Mouse (Mus musculus) limb, embryonic 15.5 days (tissue): ENCODE results near the gene Atf6b. TPM values are rescaled to one million over a fixed set of nuclear protein-coding genes. Genes with fewer than 3 reads are reported as not detected.
A peak's percentile ranks its signal among the peaks of the same experiment; 100 is the strongest.

Experiments
- ATAC-seq: fragments of 200-750 bp; cut with Nextera tagmentation; 2 replicates; pipeline ENCODE4 v1.8.0; 2017; ENCODE audit warnings: low read depth, moderate TSS enrichment; ENCODE audit not compliant: insufficient number of reproducible peaks, low FRiP score, low TSS enrichment
- H3K27ac ChIP-seq: fragments of 300-500 bp; sonication (generic); 2 replicates; pipeline ENCODE4 v1.5.1; 2015; ENCODE audit warnings: moderate library complexity, mild to moderate bottlenecking, inconsistent platforms
- H3K27me3 ChIP-seq: fragments of 300-500 bp; sonication (generic); 2 replicates; pipeline ENCODE4 v1.6.1; 2015; ENCODE audit warnings: inconsistent platforms
- H3K36me3 ChIP-seq: fragments of 300-500 bp; sonication (generic); 2 replicates; pipeline ENCODE4 v1.6.1; 2015; ENCODE audit warnings: inconsistent platforms
- H3K4me1 ChIP-seq: fragments of 300-500 bp; sonication (generic); 2 replicates; pipeline ENCODE4 v1.6.1; 2015; ENCODE audit warnings: inconsistent platforms
- H3K4me2 ChIP-seq: fragments of 300-500 bp; sonication (generic); 2 replicates; pipeline ENCODE4 v1.6.1; 2015; ENCODE audit warnings: mild to moderate bottlenecking, inconsistent platforms
- H3K4me3 ChIP-seq: fragments of 300-500 bp; sonication (generic); 2 replicates; pipeline ENCODE4 v1.5.1; 2015; ENCODE audit warnings: mild to moderate bottlenecking, inconsistent platforms
- H3K9ac ChIP-seq: fragments of 300-500 bp; sonication (generic); 2 replicates; pipeline ENCODE4 v1.6.1; 2015; ENCODE audit warnings: inconsistent platforms
- H3K9me3 ChIP-seq: fragments of 300-500 bp; sonication (generic); 2 replicates; pipeline ENCODE4 v1.6.1; 2016; ENCODE audit warnings: inconsistent platforms
- WGBS: fragments of 180-500 bp; shearing (Covaris S2); methylation state at CpG from one replicate; pipeline ENCODE4 v1.1.7; 2015; 5-methylcytosine and 5-hydroxymethylcytosine counted together
- polyA plus RNA-seq: library from polyadenylated mRNA; unstranded; fragments of >200 nt; fragmentation: Nextera tagmentation; extraction: Ambion mirVana; gene quantifications from 2 replicates; pipeline ENCODE4 v1.2.1, GENCODE M21; 2015

Gene Atf6b
- polyA plus RNA-seq, 1 experiment from 2014 or later: 88.3 TPM

DNA sequence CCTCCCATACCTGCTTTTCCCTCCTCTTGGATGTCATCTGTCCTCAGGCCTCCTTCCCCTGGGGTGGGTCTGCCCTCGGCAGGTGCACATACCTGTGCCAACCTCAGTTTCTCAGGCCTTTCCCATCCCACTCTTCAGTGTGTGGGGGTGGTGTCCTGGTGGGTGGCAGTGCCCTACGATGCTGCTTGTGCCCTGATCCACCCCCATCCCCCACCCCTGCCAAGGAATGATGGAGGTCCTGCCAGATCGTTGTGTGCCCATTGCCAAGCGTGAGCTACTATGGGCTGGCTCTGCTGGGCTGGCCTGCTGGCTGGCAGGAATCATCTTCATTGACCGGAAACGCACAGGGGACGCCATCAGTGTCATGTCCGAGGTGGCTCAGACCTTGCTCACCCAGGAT is 35.9 kb upstream of the Atf6b start:
- Histone ChIP-seq H3K36me3 (peaks cover 68% of the 10 kb centered on the region), H3K4me3 (no peak overlapping the region), H3K27me3 (no peaks in the 10 kb centered on the region), H3K9ac (no peak overlapping the region), H3K9me3 (no peaks in the 10 kb centered on the region), H3K4me1 (peaks cover 28% of the 10 kb centered on the region), H3K4me2 (no peak overlapping the region), H3K27ac (no peak overlapping the region)
- no peak for ATAC-seq
- WGBS: 91% methylated on average over 8 of the region's 8 CpGs

- H3K36me3 ChIP-seq: peaks cover 75% of the 10 kb centered on the region
- H3K4me1 ChIP-seq: peaks cover 9% of the 10 kb centered on the region
- no peaks in the 10 kb centered on the region for H3K27me3 ChIP-seq
- no peak for ATAC-seq
- H3K9ac ChIP-seq: no peak overlapping the region
- no peak overlapping the region for H3K27ac ChIP-seq
- no peak overlapping the region for H3K4me3 ChIP-seq
- no peaks in the 10 kb centered on the region for H3K9me3 ChIP-seq
- H3K4me2 ChIP-seq: no peak overlapping the region
- 84% methylated on average over 11 of the region's 11 CpGs for WGBS
Observed at GRCm38 (mm10) chr17:34613054-34613645, 33.8 kb upstream of the Atf6b start.

- WGBS: 91% methylated on average over 10 of the region's 10 CpGs
Observed at GRCm38 (mm10) chr17:34613830-34614229, 33.1 kb upstream of the Atf6b start.

DNA sequence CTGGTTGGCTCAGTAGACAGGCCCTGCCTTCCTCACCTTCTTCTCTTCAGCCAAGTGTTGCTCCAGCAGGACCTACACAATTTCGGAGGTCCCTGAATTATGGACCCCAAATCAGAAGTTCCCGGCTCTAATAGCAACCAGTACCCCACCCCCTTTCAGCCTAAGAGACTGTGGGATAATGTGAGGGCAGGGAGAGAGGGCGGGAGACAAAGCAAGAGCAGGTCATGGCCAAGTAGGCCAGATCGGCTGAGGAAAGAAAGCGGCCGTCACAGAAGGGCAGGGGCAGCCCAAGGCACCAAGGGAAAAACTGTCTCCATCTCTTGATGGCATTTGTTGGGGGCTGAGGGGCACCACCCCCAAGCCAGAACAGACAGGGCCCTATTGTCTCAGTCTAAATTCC is 31.1 kb upstream of the Atf6b start, which contains the start of gene Egfl8:
Gene Egfl8, minus strand, starts transcription at position 101 of the 400 bp plus-strand sequence.
- H3K4me3 ChIP-seq: no peak within 1 kb of the TSS
- 83% methylated on average over 6 of the region's 6 CpGs for WGBS
- ATAC-seq: no peak
- H3K36me3 ChIP-seq: peaks cover 89% of the 10 kb centered on the region
- H3K27ac ChIP-seq: peak within 1 kb of the TSS; percentile 27
- H3K9me3 ChIP-seq: no peaks in the 10 kb centered on the region
- no peak within 1 kb of the TSS for H3K4me2 ChIP-seq
- no peak within 1 kb of the TSS for H3K9ac ChIP-seq
- no peaks in the 10 kb centered on the region for H3K27me3 ChIP-seq
- no peaks in the 10 kb centered on the region for H3K4me1 ChIP-seq

More at GRCm38 (mm10) chr17:34613830-34614229, 33.1 kb upstream of the Atf6b start:
- Histone ChIP-seq H3K4me2 (no peak overlapping the region), H3K4me3 (no peak overlapping the region), H3K9ac (no peak overlapping the region), H3K27ac (no peak overlapping the region), H3K9me3 (no peaks in the 10 kb centered on the region), H3K27me3 (no peaks in the 10 kb centered on the region), H3K4me1 (peaks cover 2% of the 10 kb centered on the region; the same call in 1 of the 2 replicates), H3K36me3 (peaks cover 78% of the 10 kb centered on the region)
- ATAC-seq: no peak

DNA sequence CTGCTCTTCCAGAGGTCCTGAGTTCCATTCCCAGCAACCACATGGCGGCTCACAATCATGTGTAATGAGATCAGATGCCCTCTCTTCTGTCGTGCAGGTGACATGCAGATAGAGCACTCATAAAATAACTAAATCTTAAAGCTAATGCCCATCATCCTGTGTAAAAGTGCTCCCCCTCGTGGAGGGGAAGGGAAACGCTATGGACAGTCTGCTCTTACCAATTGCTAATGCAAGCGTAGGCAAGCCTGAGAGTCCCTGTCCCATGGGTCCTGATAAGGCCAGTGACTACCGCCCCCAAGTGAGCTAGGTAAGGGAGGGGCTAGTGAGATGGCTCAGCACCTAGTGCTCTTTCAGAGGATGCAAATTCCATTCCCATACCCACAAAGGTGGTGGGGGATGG is 27.9 kb upstream of the Atf6b start:
- Histone ChIP-seq H3K4me3 (no peak overlapping the region), H3K36me3 (peaks cover 89% of the 10 kb centered on the region), H3K4me1 (no peaks in the 10 kb centered on the region), H3K27me3 (no peaks in the 10 kb centered on the region), H3K27ac (no peak overlapping the region), H3K9me3 (no peaks in the 10 kb centered on the region), H3K9ac (no peak overlapping the region), H3K4me2 (no peak overlapping the region)
- no peak for ATAC-seq
- 18% methylated on average over 6 of the region's 6 CpGs for WGBS

DNA sequence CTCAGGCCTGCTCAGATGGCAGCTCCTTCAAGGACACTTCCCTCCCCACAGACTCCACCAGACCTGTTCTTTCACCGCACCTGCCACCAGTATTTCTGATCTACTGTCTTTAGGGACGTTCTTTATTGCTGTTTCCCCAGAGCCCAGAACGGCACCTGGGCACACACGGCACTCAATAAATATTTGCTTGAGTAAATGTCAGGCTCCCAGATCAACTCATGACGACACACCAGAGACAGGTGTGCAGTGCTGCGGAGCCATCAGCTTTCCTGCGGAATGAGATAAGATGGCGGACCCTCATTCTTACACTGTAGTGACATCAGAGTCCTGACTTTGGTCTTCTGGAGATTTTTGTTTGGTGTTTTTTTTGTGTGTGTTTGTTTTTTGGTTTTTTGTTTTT is 25.9 kb upstream of the Atf6b start:
- no peak overlapping the region for H3K4me2 ChIP-seq
- H3K9me3 ChIP-seq: no peaks in the 10 kb centered on the region
- peaks cover 79% of the 10 kb centered on the region for H3K36me3 ChIP-seq
- H3K4me1 ChIP-seq: peaks cover 2% of the 10 kb centered on the region; the same call in 1 of the 2 replicates
- WGBS: 87% methylated on average over 8 of the region's 8 CpGs
- no peak overlapping the region for H3K4me3 ChIP-seq
- ATAC-seq: no peak
- H3K27ac ChIP-seq: no peak overlapping the region
- no peak overlapping the region for H3K9ac ChIP-seq
- H3K27me3 ChIP-seq: no peaks in the 10 kb centered on the region

- H3K4me1 ChIP-seq: peaks cover 14% of the 10 kb centered on the region
- no peaks in the 10 kb centered on the region for H3K27me3 ChIP-seq
- no peaks in the 10 kb centered on the region for H3K9me3 ChIP-seq
- H3K27ac ChIP-seq: no peak overlapping the region
- no peak overlapping the region for H3K9ac ChIP-seq
- H3K36me3 ChIP-seq: peaks cover 65% of the 10 kb centered on the region
- 82% methylated on average over 9 of the region's 9 CpGs for WGBS
- no peak for ATAC-seq
- H3K4me3 ChIP-seq: no peak overlapping the region
- no peak overlapping the region for H3K4me2 ChIP-seq
Observed at GRCm38 (mm10) chr17:34623161-34623560, 23.8 kb upstream of the Atf6b start.

DNA sequence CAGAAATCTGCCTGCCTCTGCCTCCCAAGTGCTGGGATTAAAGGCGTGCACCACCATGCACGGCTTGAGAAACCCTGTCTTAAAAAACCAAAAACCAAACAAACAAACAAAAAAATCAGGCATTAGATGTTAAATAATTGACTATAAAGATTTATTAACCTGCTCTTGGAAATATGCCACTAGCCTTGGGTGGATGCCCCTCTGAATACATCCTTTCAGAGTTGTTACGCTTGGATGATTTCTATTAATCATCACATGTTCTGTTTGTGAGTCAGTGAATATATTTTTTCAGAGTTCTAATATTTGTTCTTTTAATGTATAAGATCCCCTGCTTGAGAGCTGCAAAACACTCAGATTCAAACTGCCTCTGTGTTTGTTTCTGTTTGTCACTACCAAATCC is 22.0 kb upstream of the Atf6b start:
- Histone ChIP-seq H3K36me3 (peaks cover 51% of the 10 kb centered on the region), H3K4me3 (no peak overlapping the region), H3K4me2 (no peak overlapping the region), H3K4me1 (peaks cover 32% of the 10 kb centered on the region), H3K27ac (no peak overlapping the region), H3K9me3 (no peaks in the 10 kb centered on the region), H3K27me3 (peaks cover 6% of the 10 kb centered on the region), H3K9ac (no peak overlapping the region)
- WGBS: 89% methylated on average over 3 of the region's 3 CpGs
- ATAC-seq: no peak

GRCm38 (mm10) chr17:34626062-34626772 is 20.7 kb upstream of the Atf6b start:
- 49% methylated on average over 16 of the region's 16 CpGs for WGBS
- no peak for ATAC-seq
- Histone ChIP-seq H3K4me1 (peaks cover 44% of the 10 kb centered on the region), H3K36me3 (peaks cover 38% of the 10 kb centered on the region), H3K27me3 (peaks cover 19% of the 10 kb centered on the region), H3K4me3 (peak overlapping the region; percentile 78), H3K27ac (peak overlapping the region; percentile 96), H3K4me2 (peak overlapping the region; percentile 90), H3K9me3 (no peaks in the 10 kb centered on the region), H3K9ac (peak overlapping the region; percentile 75)

DNA sequence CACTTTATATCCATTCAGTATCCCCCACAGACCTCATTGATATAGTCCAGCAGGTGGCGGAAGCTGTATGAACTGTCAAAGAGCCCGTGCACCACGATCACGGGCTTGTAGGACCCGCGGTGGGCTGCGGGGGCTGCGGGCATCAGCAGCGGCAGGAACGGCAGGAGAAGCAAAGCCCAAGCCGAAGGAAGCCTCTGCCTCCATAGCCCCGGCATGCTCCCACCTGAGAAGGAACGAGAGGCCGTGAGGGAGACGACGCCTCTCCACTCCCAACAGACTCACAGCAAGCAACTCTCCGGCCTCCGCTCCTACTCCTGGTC is 20.2 kb upstream of the Atf6b start:
- Histone ChIP-seq H3K9ac (peak overlapping the region; percentile 75), H3K4me3 (peak overlapping the region; percentile 78), H3K27ac (peak overlapping the region; percentile 96), H3K9me3 (no peaks in the 10 kb centered on the region), H3K4me2 (peak overlapping the region; percentile 90), H3K4me1 (peaks cover 49% of the 10 kb centered on the region), H3K36me3 (peaks cover 33% of the 10 kb centered on the region), H3K27me3 (peaks cover 24% of the 10 kb centered on the region)
- WGBS: under 1% methylated on average over 18 of the region's 18 CpGs
- ATAC-seq: no peak

DNA sequence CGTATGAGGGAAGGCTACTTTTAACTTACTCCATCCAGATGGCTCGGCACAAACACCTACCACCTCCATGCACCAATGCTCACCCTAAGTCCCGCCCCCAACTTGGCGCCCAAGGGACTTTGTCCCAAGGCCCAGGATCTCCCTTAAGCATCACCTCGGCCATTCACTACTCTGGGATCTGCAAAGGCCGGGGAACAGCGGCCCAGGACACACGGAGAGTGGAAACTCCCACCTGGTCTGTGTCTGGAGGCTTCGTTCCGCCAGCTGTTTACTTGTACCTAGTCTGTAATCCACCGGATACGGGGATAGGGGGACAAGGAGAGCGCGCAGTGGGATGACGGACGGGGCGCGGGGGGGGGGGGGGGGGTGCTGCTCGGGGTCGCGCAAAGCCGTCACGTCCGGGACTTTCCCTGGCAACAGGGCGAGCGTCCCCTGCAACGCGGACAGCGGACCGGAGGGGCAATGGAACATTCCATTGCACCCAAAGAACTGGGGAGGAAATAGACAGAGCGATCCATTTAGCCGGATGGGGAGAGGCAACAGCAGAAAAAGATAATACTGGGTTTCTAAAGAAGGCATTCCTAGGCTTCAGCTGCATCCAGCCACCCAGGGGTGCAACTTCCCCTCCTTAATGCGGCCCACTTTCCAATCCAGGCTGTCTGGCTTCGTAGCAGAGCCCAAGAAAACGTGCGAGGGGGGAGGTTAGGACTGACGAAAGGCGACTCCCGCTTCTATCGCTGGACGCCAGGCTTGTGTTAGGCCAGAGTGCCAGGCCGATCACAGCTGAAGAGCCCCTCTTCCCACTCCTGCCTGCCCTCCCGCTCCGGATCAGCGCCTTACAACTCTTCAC is 19.6 kb upstream of the Atf6b start:
- under 1% methylated on average over 43 of the region's 45 CpGs for WGBS
- ATAC-seq: peak; percentile 77

More for the DNA sequence above, 19.6 kb upstream of the Atf6b start:
- Histone ChIP-seq H3K4me1 (peaks cover 55% of the 10 kb centered on the region), H3K4me3 (peak overlapping the region; percentile 78), H3K4me2 (peak overlapping the region; percentile 90), H3K9me3 (no peaks in the 10 kb centered on the region), H3K9ac (peak overlapping the region; percentile 75), H3K27me3 (peaks cover 25% of the 10 kb centered on the region), H3K27ac (peak overlapping the region; percentile 96), H3K36me3 (peaks cover 27% of the 10 kb centered on the region)
